Mouse (Mus musculus): ENCODE results near the gene Stab1. TPM values are rescaled to one million over a fixed set of nuclear protein-coding genes. Genes with fewer than 3 reads are reported as not detected.
A peak's percentile ranks its signal among the peaks of the same experiment; 100 is the strongest.

Stab1 gene
- polyA plus RNA-seq, 1 experiment, result 0.08 TPM

DNA sequence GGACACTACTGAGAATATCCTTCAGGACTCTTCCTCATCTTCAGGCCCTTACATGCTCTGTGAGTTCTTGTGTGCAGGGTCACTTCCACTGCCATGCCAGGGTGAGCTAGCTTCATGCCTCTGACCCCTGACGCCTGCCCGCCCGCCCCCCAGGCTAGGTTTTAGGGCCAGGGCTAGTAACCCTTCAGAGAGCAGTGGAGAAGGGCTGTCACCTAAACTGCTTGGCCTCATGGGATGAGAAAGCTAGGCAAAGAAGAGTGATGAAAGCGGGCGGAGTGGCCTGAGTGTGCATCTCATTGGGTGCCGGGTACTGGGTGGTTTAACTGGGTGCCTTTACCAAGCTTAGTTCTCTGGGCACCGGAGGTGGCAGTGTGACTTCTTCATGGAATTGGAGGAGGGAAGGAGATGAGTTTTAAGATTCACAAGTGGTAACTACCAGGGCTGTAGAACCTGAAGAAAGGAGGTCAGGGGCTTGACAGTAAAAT is 35.9 kb downstream of the Stab1 start:
- H3K4me1 ChIP-seq (ENCODE audit: control insufficient read depth), result peaks cover 56% of the 10 kb centered on the region
- H3K27me3 ChIP-seq (ENCODE audit: control insufficient read depth), result no peaks in the 10 kb centered on the region
- no peak for TF ChIP-seq GATA1 (IDR thresholded peaks at IDR 0.05; ENCODE audit: low read length)
- TF ChIP-seq TAL1 (IDR thresholded peaks at IDR 0.05; ENCODE audit: low read length), result no peak
- H3K9me3 ChIP-seq (ENCODE audit: control insufficient read depth, low read length), result no peaks in the 10 kb centered on the region
- peaks cover 46% of the 10 kb centered on the region for H3K36me3 ChIP-seq (ENCODE audit: control insufficient read depth)
- H3K4me3 ChIP-seq (replicated peaks), result peak overlapping the region; percentile 86

GRCm38 (mm10) chr14:31132031-31132430 is 36.4 kb downstream of the Stab1 start:
- peaks cover 61% of the 10 kb centered on the region for H3K4me1 ChIP-seq (ENCODE audit: control insufficient read depth)
- no peak for TF ChIP-seq GATA1 (IDR thresholded peaks at IDR 0.05; ENCODE audit: low read length)
- no peak for TF ChIP-seq TAL1 (IDR thresholded peaks at IDR 0.05; ENCODE audit: low read length)
- H3K9me3 ChIP-seq (ENCODE audit: control insufficient read depth, low read length), result no peaks in the 10 kb centered on the region
- H3K36me3 ChIP-seq (ENCODE audit: control insufficient read depth), result peaks cover 44% of the 10 kb centered on the region
- H3K27me3 ChIP-seq (ENCODE audit: control insufficient read depth), result no peaks in the 10 kb centered on the region
- H3K4me3 ChIP-seq (replicated peaks), result peak overlapping the region; percentile 86

GRCm38 (mm10) chr14:31131272-31131821 is 37.1 kb downstream of the Stab1 start:
- peaks cover 41% of the 10 kb centered on the region for H3K36me3 ChIP-seq (ENCODE audit: control insufficient read depth)
- H3K9me3 ChIP-seq (ENCODE audit: control insufficient read depth, low read length), result no peaks in the 10 kb centered on the region
- H3K4me1 ChIP-seq (ENCODE audit: control insufficient read depth), result peaks cover 68% of the 10 kb centered on the region
- no peaks in the 10 kb centered on the region for H3K27me3 ChIP-seq (ENCODE audit: control insufficient read depth)
- H3K4me3 ChIP-seq (replicated peaks), result peak overlapping the region; percentile 86
- TF ChIP-seq GATA1 (IDR thresholded peaks at IDR 0.05; ENCODE audit: low read length), result no peak
- TF ChIP-seq TAL1 (IDR thresholded peaks at IDR 0.05; ENCODE audit: low read length), result no peak

DNA sequence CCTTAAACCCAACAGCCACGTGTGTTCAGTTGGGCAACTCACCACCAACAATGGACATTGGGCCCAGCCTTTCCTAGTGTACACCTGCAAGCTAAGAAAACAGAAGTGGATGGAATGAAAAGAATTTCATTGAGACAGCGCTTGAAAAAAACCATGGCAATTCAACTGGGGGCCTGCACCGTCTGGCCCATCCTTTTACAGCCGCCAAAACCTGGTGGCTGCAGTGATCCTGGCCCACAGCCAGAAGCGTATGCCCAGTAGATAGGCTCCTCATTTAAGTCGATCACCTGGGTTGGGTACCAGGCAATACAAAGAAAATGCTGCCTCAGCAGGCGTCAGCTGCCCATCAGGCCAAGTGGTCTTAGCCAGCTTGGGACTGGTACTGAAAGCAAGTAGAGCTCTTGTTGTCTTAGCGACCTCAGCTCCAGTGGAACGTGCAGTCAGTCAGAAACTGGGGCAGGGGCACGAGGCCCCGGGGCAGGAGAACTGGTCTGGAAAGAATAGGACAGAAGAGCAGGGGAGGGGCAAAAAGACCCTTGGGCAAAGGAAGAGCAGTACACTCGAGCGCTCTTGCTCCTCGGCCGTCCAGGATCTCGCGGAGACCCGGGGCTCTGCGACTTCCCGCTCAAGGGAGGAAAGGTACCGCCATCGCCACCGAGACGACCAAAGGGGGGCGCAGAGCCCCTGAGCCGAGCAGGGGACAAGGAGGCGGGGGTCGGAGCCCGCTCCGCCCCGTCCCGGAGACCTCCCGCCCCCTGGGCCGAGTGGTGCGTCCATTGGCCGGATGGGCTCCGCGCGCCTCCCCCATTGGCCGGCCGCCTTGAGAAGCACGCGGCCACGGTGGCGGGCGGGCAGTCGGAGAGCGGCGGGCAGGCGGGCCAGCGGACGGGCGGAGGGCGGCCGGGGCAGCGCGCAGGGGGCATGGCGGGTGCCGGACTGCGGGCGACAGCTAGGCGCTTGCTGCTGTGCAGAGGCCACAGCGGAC is 37.9 kb downstream of the Stab1 start, which contains the start of gene Nt5dc2:
TSS of gene Nt5dc2 (plus strand) at position 818 of the 985 bp plus-strand sequence.
- peak within 1 kb of the TSS; percentile 86 for H3K4me3 ChIP-seq (replicated peaks)
- H3K4me1 ChIP-seq (ENCODE audit: control insufficient read depth), result peaks cover 76% of the 10 kb centered on the region
- H3K9me3 ChIP-seq (ENCODE audit: control insufficient read depth, low read length), result no peaks in the 10 kb centered on the region
- H3K27me3 ChIP-seq (ENCODE audit: control insufficient read depth), result no peaks in the 10 kb centered on the region
- H3K36me3 ChIP-seq (ENCODE audit: control insufficient read depth), result peaks cover 39% of the 10 kb centered on the region
- TF ChIP-seq GATA1 (IDR thresholded peaks at IDR 0.05; ENCODE audit: low read length) (no peak), TAL1 (IDR thresholded peaks at IDR 0.05; ENCODE audit: low read length) (no peak)

DNA sequence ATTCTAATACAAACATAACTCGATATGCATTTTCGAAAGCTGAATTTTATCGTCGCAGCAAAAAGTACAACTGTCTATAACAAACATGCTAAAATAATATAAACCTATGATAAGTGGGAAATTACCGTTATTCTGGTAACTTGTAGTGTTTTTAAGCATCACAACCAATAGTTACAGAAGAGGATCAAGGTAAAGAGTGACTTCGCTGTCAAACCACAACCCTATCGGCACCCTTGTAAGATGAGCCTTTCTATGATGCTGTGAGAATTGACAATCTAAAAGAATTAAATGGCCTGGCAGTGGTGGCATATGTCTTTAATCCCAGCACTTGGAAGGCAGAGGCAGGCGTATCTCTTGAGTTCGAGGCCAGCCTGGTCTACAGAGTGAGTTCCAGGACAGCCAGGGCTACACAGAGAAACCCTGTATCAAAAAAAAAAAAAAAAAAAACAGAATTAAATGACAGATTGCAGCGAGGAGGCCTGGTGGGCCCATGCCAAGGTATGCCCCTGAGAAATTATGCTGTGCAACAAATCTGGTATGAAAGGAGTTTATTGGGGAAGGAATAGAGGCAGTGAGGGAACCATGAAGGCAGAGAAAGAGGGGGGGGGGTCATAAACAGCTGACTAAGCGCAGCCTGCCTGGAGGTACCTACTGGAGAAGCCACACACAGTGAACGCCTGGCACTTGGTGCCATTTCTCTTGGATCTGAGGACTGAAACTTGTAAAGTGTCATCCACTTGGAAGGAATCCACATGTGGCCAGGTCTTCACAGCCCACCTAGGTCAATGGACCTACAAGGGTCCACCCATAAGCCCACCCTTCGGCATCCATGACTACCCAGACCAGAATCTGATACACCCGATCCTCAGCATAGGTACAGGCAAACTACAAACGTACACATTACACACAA is 38.9 kb downstream of the Stab1 start:
- Histone ChIP-seq H3K9me3 (ENCODE audit: control insufficient read depth, low read length) (no peaks in the 10 kb centered on the region), H3K4me3 (replicated peaks) (peak overlapping the region; percentile 86), H3K36me3 (ENCODE audit: control insufficient read depth) (peaks cover 39% of the 10 kb centered on the region), H3K27me3 (ENCODE audit: control insufficient read depth) (no peaks in the 10 kb centered on the region), H3K4me1 (ENCODE audit: control insufficient read depth) (peaks cover 86% of the 10 kb centered on the region)
- TF ChIP-seq TAL1 (IDR thresholded peaks at IDR 0.05; ENCODE audit: low read length) (no peak), GATA1 (IDR thresholded peaks at IDR 0.05; ENCODE audit: low read length) (no peak)

GRCm38 (mm10) chr14:31128826-31129219 is 39.6 kb downstream of the Stab1 start, which contains the start of gene Smim4:
Smim4 (minus strand) TSS chr14:31128956.
- TF ChIP-seq GATA1 (IDR thresholded peaks at IDR 0.05; ENCODE audit: low read length) (no peak), TAL1 (IDR thresholded peaks at IDR 0.05; ENCODE audit: low read length) (no peak)
- Histone ChIP-seq H3K36me3 (ENCODE audit: control insufficient read depth) (peaks cover 38% of the 10 kb centered on the region), H3K4me1 (ENCODE audit: control insufficient read depth) (peaks cover 90% of the 10 kb centered on the region)

GRCm38 (mm10) chr14:31128101-31128825 is 40.2 kb downstream of the Stab1 start:
- H3K9me3 ChIP-seq (ENCODE audit: control insufficient read depth, low read length), result no peaks in the 10 kb centered on the region
- no peaks in the 10 kb centered on the region for H3K27me3 ChIP-seq (ENCODE audit: control insufficient read depth)
- peaks cover 85% of the 10 kb centered on the region for H3K4me1 ChIP-seq (ENCODE audit: control insufficient read depth)
- peak overlapping the region; percentile 86 for H3K4me3 ChIP-seq (replicated peaks)
- no peak for TF ChIP-seq GATA1 (IDR thresholded peaks at IDR 0.05; ENCODE audit: low read length)
- TF ChIP-seq TAL1 (IDR thresholded peaks at IDR 0.05; ENCODE audit: low read length), result no peak
- peaks cover 38% of the 10 kb centered on the region for H3K36me3 ChIP-seq (ENCODE audit: control insufficient read depth)

More at GRCm38 (mm10) chr14:31128826-31129219, 39.6 kb downstream of the Stab1 start, which contains the start of gene Smim4:
- H3K27me3 ChIP-seq (ENCODE audit: control insufficient read depth), result no peaks in the 10 kb centered on the region
- H3K9me3 ChIP-seq (ENCODE audit: control insufficient read depth, low read length), result no peaks in the 10 kb centered on the region
- peak within 1 kb of the TSS; percentile 86 for H3K4me3 ChIP-seq (replicated peaks)

DNA sequence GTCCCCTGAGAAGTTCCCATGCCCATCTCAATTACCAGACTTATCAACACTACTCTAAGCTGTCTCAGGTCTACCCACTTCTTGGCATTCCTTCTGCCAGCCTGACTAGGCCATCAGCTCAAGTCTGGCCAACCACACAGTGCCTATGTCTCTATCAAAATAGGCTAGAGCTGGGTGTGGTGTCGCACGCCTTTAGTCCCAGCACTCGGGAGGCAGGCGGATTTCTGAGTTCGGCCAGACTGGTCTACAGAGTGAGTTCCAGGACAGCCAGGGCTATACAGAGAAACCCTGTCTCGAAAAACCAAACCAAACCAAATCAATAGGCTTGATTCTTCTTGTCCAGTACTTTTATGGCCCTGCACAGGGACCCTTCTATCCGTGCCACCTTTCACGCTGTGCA is 41.6 kb downstream of the Stab1 start:
- H3K27me3 ChIP-seq (ENCODE audit: control insufficient read depth), result no peaks in the 10 kb centered on the region
- H3K9me3 ChIP-seq (ENCODE audit: control insufficient read depth, low read length), result no peaks in the 10 kb centered on the region
- peak overlapping the region; percentile 52 for H3K4me3 ChIP-seq (replicated peaks)
- peaks cover 49% of the 10 kb centered on the region for H3K36me3 ChIP-seq (ENCODE audit: control insufficient read depth)
- no peak for TF ChIP-seq GATA1 (IDR thresholded peaks at IDR 0.05; ENCODE audit: low read length)
- no peak for TF ChIP-seq TAL1 (IDR thresholded peaks at IDR 0.05; ENCODE audit: low read length)
- H3K4me1 ChIP-seq (ENCODE audit: control insufficient read depth), result peaks cover 70% of the 10 kb centered on the region
